In the genomic region with DNA sequence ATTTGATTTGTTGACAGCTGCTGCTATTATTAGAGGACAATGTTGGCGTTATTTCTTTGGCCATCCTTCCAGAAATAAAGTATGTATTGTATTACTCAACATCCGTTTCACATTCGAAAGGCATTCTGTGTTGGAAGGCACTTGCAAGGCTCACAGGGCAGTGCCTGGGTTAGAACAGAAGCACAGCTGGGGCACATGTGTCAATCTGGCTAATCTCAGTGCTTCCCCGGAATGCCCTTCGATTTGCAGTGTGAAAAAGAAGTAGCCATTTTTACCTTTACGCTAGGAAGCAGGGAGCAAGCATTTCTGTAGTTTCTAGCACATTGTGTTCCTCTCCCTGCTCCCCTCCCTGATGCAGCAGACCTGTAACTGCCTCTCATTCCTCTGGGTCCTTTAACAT, we compare ENCODE assay signal across 10 mouse cellular contexts. TPM values are rescaled to one million over a fixed set of nuclear protein-coding genes. Genes with fewer than 3 reads are reported as not detected.
DNase-seq lines count a peak whose midpoint lies in the region; ATAC-seq and TF ChIP-seq lines count a peak whose summit lies in the region.
"Had no signal": no experiment of that assay in that cellular context is flagged by ENCODE, and none has a peak within 500 bp of the region (broad histone marks: within the 10 kb centered on the region; RNA-seq: fewer than 3 reads in every experiment).

No protein-coding gene starts in this region.

- no peaks in the 10 kb centered on the region for H3K36me3 ChIP-seq in heart, embryonic 14.5 days (ENCODE audit: control insufficient read depth, insufficient read depth, low read length)
- H3K36me3 ChIP-seq: forebrain, embryonic 10.5 days had no signal

- no peaks in the 10 kb centered on the region for H3K27me3 ChIP-seq in heart, embryonic 14.5 days (ENCODE audit: control insufficient read depth, insufficient read depth, low read length)

- H3K27ac ChIP-seq in left cerebral cortex, adult 2 months = peak overlapping the region; percentile 40
- peak overlapping the region; percentile 71 for H3K27ac ChIP-seq in brown adipose tissue, adult 24 weeks (replicated peaks; ENCODE audit: low read depth, low read length)
- peak overlapping the region; percentile 71 to 90 for H3K27ac ChIP-seq in heart, embryonic 14.5 days (replicated peaks in 1 of 2; ENCODE audit: control insufficient read depth in 1 of 2, insufficient read depth in 1 of 2, low read depth in 2 of 2, low read length in 2 of 2)
- H3K27ac ChIP-seq: forebrain, embryonic 10.5 days had no signal

- ATAC-seq in heart, embryonic 14.5 days (ENCODE audit: insufficient number of reproducible peaks, insufficient read depth, low FRiP score, low read depth) = no peak

- H3K4me2 ChIP-seq in heart, embryonic 14.5 days (ENCODE audit: low read length) = peak overlapping the region; percentile 78

- no peaks in the 10 kb centered on the region; the same call in 1 of the 2 replicates for H3K4me1 ChIP-seq in brown adipose tissue, adult 24 weeks (ENCODE audit: control insufficient read depth, insufficient read depth, insufficient read length, low read length)
- H3K4me1 ChIP-seq in heart, embryonic 14.5 days (ENCODE audit: control insufficient read depth in 2 of 2, insufficient read depth in 2 of 2, low read length in 2 of 2) = peaks cover 4 to 24% of the 10 kb centered on the region in 2 experiments; a peak in 3 of 4 replicates

- 0 out of 2 replicates have a peak overlapping the region, but pooled peaks have one; percentile 6 for H3K9ac ChIP-seq in heart, embryonic 14.5 days (ENCODE audit: low read length)

- H3K4me3 ChIP-seq in left cerebral cortex, adult 2 months = no peak overlapping the region
- H3K4me3 ChIP-seq in brown adipose tissue, adult 24 weeks (ENCODE audit: insufficient read depth, low read depth, low read length) = peak overlapping the region; percentile 26
- peak overlapping the region in 1 of 2 experiments; percentile 0; a peak in 3 of 4 replicates for H3K4me3 ChIP-seq in heart, embryonic 14.5 days (ENCODE audit: control insufficient read depth in 1 of 2, insufficient read depth in 1 of 2, low read depth in 1 of 2, low read length in 2 of 2)
- H3K4me3 ChIP-seq: forebrain, embryonic 10.5 days had no signal

- WGBS in heart, embryonic 14.5 days = 27% methylated on average over 6 of the region's 6 CpGs

- intact Hi-C loops in left cerebral cortex, adult 2 months (cut with DNase I) = no loop called here

- 0 out of 2 replicates have a peak, but pooled peaks cover 3% of the 10 kb centered on the region for H3K9me3 ChIP-seq in heart, embryonic 14.5 days (ENCODE audit: control insufficient read depth, low read length)

- no peak for DNase-seq in left cerebral cortex, adult 2 months (ENCODE audit: extremely low spot score in 1 of 2, low spot score in 2 of 2)
- no peak for DNase-seq in left cerebral cortex, adult 11 months (ENCODE audit: low spot score)
- peak; percentile 27 for DNase-seq in lung, postnatal 14 days
- DNase-seq in adrenal gland, postnatal 36 days = no peak
- DNase-seq in layer of hippocampus, adult 9-11 months = no peak
- DNase-seq in gastrocnemius, adult 18-20 months (ENCODE audit: low spot score) = no peak
- DNase-seq: spleen, adult 18-20 months had no signal

- TF ChIP-seq CTCF in left cerebral cortex, adult 2 months (IDR thresholded peaks at IDR 0.05) = no peak

RNA-seq across cellular contexts. Expression of a gene that starts 2.5 kb away (rescaled TPM):
- 1 to 10 TPM; 7.1 to 8.2 TPM for total RNA-seq in left cerebral cortex, adult 2 months (2021)
- 2.2 and 2.8 TPM in 2 replicates for polyA plus RNA-seq in brown adipose tissue, adult 24 weeks (2012; ENCODE audit: insufficient read depth, insufficient read length, missing spikeins)
- polyA plus RNA-seq in heart, embryonic 14.5 days (2014; fragmentation: Nextera tagmentation; extraction: Ambion mirVana) = 9.0 and 10.7 TPM in 2 replicates
- total RNA-seq in adrenal gland, postnatal 36 days (2021) = 1 to 10 TPM; 4.1 to 5.8 TPM
- total RNA-seq in gastrocnemius, adult 18-20 months (2021) = under 1 TPM; 0.62 to 0.85 TPM

RNA-seq across cellular contexts. Expression of a gene that starts 25.7 kb away (rescaled TPM):
- total RNA-seq in left cerebral cortex, adult 2 months (2021) = 10 to 100 TPM; 15.3 to 17.5 TPM
- 84.3 and 109 TPM in 2 replicates for polyA plus RNA-seq in brown adipose tissue, adult 24 weeks (2012; ENCODE audit: insufficient read depth, insufficient read length, missing spikeins)
- 37.0 and 37.9 TPM in 2 replicates for polyA plus RNA-seq in heart, embryonic 14.5 days (2014; fragmentation: Nextera tagmentation; extraction: Ambion mirVana)
- 100 to 1,000 TPM in 1 of 2 experiments, 10 to 100 TPM in 1; 87.3 to 203 TPM for total RNA-seq in adrenal gland, postnatal 36 days (2021)
- total RNA-seq in gastrocnemius, adult 18-20 months (2021) = 1 to 10 TPM; 4.6 to 5.3 TPM

RNA-seq across cellular contexts. Expression of a gene that starts 30.3 kb away (rescaled TPM):
- 1 to 10 TPM; 4.5 to 4.7 TPM for total RNA-seq in left cerebral cortex, adult 2 months (2021)
- polyA plus RNA-seq in brown adipose tissue, adult 24 weeks (2012; ENCODE audit: insufficient read depth, insufficient read length, missing spikeins) = 4.3 and 8.5 TPM in 2 replicates
- polyA plus RNA-seq in heart, embryonic 14.5 days (2014; fragmentation: Nextera tagmentation; extraction: Ambion mirVana) = 1.2 and 1.7 TPM in 2 replicates
- 10 to 100 TPM; 10.9 to 13.1 TPM for total RNA-seq in adrenal gland, postnatal 36 days (2021)
- total RNA-seq in gastrocnemius, adult 18-20 months (2021) = under 1 TPM; 0.71 to 0.88 TPM

RNA-seq across cellular contexts. Expression of a gene that starts 48.7 kb away (rescaled TPM):
- total RNA-seq in left cerebral cortex, adult 2 months (2021) = 1 to 10 TPM; 1.9 to 2.4 TPM
- 0.48 TPM in 1 of 2 replicates, not detected in the other for polyA plus RNA-seq in brown adipose tissue, adult 24 weeks (2012; ENCODE audit: insufficient read depth, insufficient read length, missing spikeins)
- polyA plus RNA-seq in heart, embryonic 14.5 days (2014; fragmentation: Nextera tagmentation; extraction: Ambion mirVana) = 2.3 and 2.6 TPM in 2 replicates
- total RNA-seq in adrenal gland, postnatal 36 days (2021) = under 1 TPM; 0.40 to 0.92 TPM
- not detected for total RNA-seq in gastrocnemius, adult 18-20 months (2021)

RNA-seq across cellular contexts. Expression of a gene that starts 54.7 kb away (rescaled TPM):
- total RNA-seq in left cerebral cortex, adult 2 months (2021) = 1 to 10 TPM; 1.9 to 2.8 TPM
- polyA plus RNA-seq in brown adipose tissue, adult 24 weeks (2012; ENCODE audit: insufficient read depth, insufficient read length, missing spikeins) = 0.75 and 2.1 TPM in 2 replicates
- polyA plus RNA-seq in heart, embryonic 14.5 days (2014; fragmentation: Nextera tagmentation; extraction: Ambion mirVana) = 0.30 and 0.54 TPM in 2 replicates
- total RNA-seq in adrenal gland, postnatal 36 days (2021) = 1 to 10 TPM; 3.5 to 3.7 TPM
- 1 to 10 TPM; 1.4 to 2.0 TPM for total RNA-seq in gastrocnemius, adult 18-20 months (2021)
- polyA plus RNA-seq: forebrain, embryonic 10.5 days had no signal

Comparison
In these comparisons a context has a peak if more than half of its experiments do, and no peak if none do; other contexts are left out.
1. RNA of a gene that starts 25.7 kb away (total RNA-seq): 87.3 to 203 TPM in adrenal gland, postnatal 36 days; 15.3 to 17.5 TPM in left cerebral cortex, adult 2 months and 4.6 to 5.3 TPM in gastrocnemius, adult 18-20 months; every median in the first group is over 4 times any median in the second.
2. Peak in every context shown above with its lines, with median percentiles within 50 percentile points of each other: H3K27ac ChIP-seq.